Mouse (Mus musculus) 3T3-L1 (cell line): ENCODE results near the gene F13b.

Source experiments
- DNase-seq: peaks from one replicate; pipeline ENCODE4 v3.0.0-alpha.2; 2015; ENCODE audit warnings: low read depth, low spot score

The F13b gene

DNA sequence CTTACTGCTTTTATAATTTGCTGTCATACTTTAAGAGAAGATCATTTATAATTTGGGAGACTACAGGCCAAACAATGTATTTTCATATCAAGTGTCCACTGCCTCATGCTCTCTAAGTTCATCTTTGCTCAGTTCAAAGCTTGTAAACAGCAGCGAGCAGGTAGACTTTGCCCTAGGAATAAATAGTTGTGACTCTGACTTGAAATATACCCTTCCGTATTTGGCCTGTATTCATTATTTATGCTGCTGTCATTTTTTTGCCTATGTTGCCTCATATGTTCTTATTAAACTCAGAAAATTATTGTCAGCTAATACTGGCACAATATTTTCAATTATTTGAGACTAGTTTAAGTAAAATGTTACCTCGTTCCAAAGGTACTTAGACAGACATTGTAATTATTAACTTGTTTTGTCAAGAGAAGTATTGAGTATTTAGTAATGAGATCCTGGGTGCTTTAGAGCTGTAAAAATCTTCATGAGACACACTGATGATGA, at the start of gene F13b:
TSS of gene F13b (plus strand) at position 445 of the 495 bp plus-strand sequence.
- DNase-seq: no peak

DNA sequence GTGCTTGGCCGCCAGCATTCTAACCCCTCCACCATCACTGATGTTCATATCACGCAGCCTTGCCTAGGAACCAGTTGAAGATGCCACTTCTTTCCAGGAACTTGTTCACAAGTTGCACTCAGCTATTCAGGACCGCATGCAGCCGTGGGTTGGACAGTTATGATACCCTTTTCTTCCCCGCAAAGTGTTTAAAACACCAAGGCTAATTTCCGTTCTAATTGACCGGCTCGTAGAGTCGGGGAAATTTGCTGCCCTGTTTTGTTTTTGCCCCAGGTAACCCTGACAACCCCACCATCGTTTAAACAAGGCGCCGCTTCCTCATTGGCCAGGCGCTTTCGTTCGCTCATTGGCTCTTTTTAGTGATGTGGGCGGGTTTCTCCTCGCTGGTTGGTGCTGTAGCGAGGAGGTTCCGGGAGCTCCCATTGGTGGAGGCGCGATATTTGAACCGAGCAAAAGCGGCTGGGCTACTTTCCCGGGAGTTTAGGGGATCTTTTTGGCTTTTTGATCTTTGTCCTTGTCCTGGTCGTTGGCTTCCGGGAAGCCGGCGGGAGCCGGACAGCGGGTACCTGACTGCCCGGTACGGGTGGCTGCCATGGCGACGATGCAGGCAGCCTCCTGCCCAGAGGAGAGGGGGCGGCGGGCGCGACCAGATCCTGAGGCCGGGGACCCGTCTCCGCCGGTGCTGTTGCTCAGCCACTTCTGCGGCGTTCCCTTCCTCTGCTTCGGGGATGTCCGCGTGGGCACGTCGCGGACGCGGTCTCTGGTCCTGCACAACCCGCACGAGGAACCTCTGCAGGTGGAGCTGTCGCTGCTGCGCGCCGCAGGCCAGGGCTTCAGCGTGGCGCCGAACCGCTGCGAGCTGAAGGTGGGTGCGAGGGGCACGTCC, 46.9 kb upstream of the F13b start, which contains the start of gene Aspm:
TSS of gene Aspm (plus strand) at position 433 of the 886 bp plus-strand sequence.
- DNase-seq: peak; percentile 98

DNA sequence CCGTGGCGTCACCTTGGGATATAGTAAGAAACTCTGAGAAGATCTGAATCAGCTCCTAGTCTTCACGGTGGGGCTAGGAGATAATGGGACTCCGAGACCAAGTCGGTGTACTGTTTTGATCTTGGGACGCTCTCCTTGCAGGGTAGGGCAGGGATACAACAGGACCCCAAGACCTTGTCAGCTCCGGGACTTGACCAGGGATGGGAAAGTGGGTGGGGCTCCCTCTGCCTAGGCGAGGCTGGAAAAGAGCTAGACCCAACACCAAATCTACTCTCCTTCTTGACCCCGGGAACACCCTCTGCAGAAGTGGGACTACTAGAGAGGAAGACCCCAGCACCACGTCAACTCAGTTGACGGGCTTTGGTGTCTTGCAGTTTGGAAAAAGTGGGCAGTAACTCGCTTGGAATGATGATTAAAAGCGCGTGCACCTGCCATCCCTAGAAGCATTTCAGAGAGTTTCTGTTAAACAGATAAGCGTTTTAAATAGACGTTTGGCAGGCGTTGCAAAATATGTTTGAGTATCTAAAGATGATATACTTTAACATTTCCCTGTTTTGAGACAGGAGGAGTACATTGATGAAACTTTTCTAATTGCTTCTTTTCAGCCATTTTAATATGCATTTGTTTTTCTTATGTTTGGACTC, 46.2 kb upstream of the F13b start:
- peak; percentile 54 for DNase-seq

DNA sequence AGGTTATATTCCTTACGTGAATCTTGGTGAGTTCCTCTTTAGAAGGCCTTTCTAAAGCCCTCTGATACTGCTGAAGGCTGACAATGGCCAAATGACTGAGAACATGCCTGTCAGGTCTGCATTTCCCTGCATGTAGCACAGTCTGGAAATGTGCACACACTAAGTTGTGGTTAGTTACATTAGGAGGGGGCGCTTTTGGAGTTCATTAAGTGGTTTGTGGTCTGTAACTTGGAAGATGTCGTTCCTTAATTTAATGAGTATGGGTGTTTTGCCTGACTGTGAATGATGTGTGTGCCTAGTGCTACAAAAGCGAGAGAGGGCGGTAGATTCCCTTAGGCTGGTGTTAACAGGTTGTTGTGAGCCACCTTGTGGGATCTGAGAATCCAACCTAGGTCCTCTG, 40.7 kb upstream of the F13b start:
- no peak for DNase-seq

DNA sequence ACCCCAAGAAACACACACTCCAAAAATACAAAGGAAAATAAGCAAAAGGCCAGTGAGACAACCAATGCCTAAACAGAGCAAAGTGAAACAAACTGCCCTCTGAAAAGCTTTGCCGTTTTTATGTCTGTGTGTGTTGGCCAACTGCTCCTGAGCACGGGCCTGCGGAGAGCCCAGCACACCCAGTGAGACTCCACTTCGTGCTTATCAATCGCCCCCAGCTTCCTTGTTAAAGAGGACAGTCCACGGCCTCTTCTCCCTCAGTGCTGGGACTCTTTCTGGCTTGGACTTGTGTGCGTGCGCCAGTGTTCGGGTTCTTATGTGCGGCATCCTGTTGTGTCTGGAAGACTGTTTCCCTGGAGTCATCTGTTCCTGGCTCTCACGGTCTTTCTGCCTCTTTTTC, 35.6 kb upstream of the F13b start:
- DNase-seq: no peak

DNA sequence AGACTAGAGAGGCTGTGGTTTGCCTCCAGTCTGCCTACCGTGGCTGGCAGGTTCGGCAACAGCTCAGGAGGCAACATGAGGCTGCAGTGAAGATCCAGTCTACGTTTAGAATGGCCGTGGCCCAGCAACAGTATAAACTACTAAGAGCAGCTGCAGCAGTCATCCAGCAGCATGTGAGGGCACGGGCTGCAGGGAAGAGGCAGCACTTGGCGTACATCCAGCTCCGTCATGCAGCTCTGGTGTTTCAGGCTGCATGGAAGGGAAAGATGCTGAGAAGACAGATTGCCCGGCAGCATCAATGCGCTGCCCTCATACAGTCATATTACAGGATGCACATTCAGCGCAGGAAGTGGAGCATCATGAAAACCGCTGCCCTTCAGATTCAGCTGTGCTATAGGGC, 22.6 kb upstream of the F13b start:
- no peak for DNase-seq

DNA sequence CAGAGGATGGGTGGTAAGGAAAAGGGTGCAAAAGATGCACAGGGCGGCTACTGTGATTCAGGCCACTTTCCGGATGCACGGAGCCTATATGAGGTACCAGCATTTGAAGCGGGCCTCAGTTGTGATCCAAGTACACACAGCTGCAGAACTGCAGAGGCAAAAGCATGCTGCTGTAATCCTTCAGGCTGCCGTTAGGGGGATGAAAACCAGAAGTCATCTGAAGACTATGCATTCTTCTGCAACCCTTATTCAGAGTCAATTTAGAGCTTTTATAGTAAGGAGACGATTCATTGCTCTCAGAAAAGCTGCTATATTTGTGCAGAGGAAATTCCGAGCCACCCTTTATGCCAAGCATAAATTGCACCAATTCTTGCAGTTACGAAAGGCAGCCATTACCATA, 21.3 kb upstream of the F13b start:
- no peak for DNase-seq

DNA sequence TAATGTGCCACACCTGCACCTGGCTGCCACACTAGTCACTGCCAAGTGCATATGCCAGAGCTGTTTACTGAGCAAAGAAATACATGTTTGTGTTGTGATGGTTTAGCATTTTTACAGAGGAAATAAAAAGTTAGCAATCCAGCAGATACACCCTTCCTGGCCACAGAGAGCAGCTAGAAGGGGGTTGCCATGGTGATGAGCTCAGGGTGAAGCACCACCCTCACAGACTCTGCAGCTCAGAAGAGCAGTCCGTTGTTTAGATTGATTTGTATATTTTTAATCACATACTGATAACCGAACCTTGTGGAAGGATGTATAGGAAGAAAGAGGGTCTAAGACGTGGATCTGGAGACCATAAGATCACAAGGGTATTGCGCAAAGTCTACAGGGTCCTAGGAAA, 20.4 kb upstream of the F13b start:
- peak; percentile 34 for DNase-seq

DNA sequence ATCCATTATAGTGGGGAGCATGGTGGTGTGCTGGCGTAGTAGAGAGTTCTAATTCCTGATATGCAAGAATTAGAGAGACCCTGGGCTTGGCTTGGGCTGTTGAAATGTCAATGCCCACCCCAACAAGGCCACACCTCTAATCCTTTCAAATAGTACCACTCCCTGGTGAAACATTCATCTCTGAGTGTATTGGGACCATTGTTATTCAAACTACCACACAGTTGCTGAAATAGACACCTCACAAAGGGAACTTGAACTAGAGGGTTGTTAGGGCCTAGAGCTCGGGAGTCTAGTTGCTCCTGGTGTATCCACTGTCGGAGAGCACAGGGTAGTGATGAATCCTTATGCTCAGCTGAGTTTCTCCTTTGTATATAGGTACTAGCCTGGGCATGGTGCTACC, 6.9 kb upstream of the F13b start:
- DNase-seq: no peak

DNA sequence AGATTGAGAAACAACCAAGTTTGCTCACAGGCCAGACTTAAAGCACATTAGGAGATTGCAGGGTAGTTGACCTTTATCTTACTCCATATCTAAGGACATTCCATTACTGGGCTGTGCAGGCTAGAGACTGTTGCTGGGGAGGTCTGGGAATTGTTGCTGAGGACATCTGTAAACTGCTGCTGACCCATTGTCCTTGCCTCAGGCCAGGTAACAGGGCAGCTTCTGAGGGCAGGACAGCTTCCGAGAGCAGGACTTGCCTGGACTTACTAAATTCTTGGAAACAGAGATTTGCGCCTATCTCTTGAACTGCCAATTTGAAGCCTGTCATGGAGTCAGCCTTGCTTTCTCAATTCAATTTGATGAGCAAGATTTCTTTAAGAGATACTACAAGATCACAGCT, 6.1 kb upstream of the F13b start:
- DNase-seq: no peak

DNA sequence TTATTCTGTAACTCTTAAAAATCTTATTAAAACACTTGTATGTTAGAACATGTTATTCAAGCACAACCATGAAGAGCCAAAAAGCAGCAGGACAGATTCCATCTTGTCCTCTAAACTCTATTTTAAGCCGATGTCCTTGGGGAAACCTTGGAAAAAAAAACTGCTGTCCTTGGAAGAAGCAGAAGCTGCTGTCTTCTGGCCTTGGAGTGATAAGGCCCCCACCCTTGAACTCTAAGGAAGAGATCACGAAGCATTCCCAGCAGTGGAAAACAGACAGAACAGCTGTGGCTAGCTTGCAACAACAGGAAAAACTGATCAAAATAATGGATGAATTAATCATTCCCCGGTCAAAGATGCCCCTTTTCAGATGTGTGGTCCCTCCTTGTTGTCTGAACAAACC, 5.3 kb upstream of the F13b start:
- no peak for DNase-seq

DNA sequence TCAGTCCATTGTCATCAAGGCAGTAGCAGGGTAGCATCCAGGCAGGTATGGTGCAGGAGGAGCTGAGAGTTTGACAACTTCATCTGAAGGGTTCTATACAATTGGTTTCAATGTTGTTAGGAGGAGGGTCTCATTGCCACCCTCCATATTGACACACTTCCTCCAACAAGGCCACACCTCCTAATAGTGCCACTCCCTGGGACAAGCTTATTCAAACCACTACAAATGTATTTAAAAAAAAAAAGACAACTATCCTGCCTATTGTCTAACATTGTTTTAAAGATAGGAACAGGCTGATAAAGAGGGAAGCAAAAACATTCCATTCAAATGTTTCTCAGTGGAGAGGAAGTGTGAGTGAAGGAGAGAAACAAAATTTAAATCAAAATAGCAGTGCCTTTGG, 1.8 kb upstream of the F13b start:
- no peak for DNase-seq

DNA sequence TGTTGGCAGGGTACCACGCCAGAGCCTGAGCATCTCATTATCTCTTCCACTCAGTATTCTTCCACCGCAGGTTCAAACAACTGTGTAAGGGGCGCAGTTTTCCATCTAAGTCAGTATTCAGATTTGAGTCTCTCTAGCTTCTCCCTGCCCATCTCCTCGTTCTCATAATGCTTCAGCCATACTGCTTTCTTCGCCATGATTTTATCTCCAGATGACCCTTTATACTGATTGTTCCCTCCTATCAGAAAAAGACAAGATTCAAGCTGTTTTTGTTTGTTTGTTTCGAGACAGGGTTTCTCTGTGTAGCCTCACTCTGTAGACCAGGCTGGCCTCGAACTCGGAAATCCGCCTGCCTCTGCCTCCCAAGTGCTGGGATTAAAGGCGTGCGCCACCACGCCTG, 13.1 kb downstream of the F13b start:
- DNase-seq: no peak

DNA sequence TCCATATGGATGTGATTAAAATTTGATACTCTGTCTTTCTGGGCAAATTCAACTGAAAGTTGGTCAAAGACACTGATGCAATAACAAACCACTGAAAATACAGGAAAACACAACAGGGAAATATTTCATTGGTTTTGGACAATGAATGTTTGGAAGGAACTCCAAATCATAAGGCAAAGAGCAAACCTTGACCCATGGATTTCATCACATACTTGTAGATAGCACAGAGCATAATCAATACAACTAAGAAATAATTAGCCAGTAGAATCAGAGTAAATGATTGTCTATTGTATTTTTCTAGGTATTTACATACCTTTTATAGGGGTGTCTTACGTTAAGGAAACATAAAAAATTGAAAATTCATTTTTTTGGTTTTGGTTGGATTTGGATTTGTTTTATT, 47.0 kb downstream of the F13b start:
- DNase-seq: no peak

DNA sequence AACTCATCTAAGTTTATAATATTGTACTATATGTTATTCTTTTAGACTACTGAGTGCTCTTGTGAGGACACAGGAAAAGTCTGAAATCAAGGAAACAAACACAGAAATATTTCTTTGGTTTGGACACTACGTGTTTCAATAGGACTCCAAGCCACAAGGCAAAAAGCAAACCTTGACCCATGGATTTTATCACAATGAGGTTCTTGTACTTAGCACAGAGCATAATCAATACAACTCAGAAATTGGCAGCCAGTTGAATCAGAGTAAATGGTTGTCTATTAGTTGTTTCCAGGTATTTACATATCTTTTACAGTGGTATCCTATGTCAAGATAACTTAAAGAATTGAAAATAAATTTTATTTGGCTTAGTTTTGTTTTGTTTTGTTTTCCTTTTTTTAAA, 49.8 kb downstream of the F13b start:
- DNase-seq: no peak

DNA sequence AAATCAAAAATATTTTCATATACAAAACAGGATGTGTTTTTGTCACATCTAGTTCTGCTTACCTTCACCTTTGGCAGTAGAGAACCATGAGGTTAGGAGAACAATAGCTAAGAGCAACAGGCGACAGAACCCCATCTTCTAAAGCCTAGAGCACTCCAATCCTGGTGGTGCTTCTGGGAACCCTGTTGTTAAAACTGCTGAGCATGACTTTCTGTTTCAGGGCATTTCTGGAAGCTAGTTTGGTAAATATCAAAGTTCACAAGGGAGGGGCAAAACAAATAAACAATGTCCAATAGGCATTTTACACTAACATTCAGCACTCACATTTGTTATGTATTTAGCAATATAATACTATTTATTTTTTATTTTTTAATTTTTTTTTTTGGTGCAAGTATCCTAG, 58.5 kb downstream of the F13b start, which contains the start of gene Cfhr1:
TSS of gene Cfhr1 (minus strand) at position 249 of the 400 bp plus-strand sequence.
- DNase-seq: no peak
